Mouse (Mus musculus) embryonic facial prominence, embryonic 13.5 days (tissue): Measurements from ENCODE around the gene Abraxas2. TPM values are rescaled to one million over a fixed set of nuclear protein-coding genes. Genes with fewer than 3 reads are reported as not detected.

Experiments used
- ATAC-seq: fragments of 200-750 bp; cut with Nextera tagmentation; 2 replicates; pipeline ENCODE4 v1.8.0; 2017; ENCODE audit warnings: low read depth; ENCODE audit not compliant: insufficient number of reproducible peaks, insufficient read depth, low FRiP score, low TSS enrichment
- H3K27ac ChIP-seq: fragments of 300-500 bp; sonication (generic); 2 replicates; pipeline ENCODE4 v1.5.1; 2015; ENCODE audit warnings: moderate library complexity, mild to moderate bottlenecking, inconsistent platforms
- H3K27me3 ChIP-seq: fragments of 300-500 bp; sonication (generic); 2 replicates; pipeline ENCODE4 v1.6.1; 2015; ENCODE audit warnings: mild to moderate bottlenecking, inconsistent platforms
- H3K36me3 ChIP-seq: fragments of 300-500 bp; sonication (generic); 2 replicates; pipeline ENCODE4 v1.6.1; 2015; ENCODE audit warnings: mild to moderate bottlenecking, inconsistent platforms
- H3K4me1 ChIP-seq: fragments of 300-500 bp; sonication (generic); 2 replicates; pipeline ENCODE4 v1.6.1; 2015; ENCODE audit warnings: inconsistent platforms
- H3K4me2 ChIP-seq: fragments of 300-500 bp; sonication (generic); 2 replicates; pipeline ENCODE4 v1.6.1; 2015; ENCODE audit warnings: moderate library complexity, mild to moderate bottlenecking, inconsistent platforms
- H3K4me3 ChIP-seq: fragments of 300-500 bp; sonication (generic); 2 replicates; pipeline ENCODE4 v1.5.1; 2015; ENCODE audit warnings: mild to moderate bottlenecking, inconsistent platforms
- H3K9ac ChIP-seq: fragments of 300-500 bp; sonication (generic); 2 replicates; pipeline ENCODE4 v1.6.1; 2015; ENCODE audit warnings: mild to moderate bottlenecking, inconsistent platforms
- H3K9me3 ChIP-seq: fragments of 300-500 bp; sonication (generic); 2 replicates; pipeline ENCODE4 v1.6.1; 2016; ENCODE audit warnings: inconsistent platforms
- whole genome bisulfite sequencing: fragments of 180-500 bp; shearing (Covaris S2); methylation state at CpG from one replicate; pipeline ENCODE4 v1.1.7; 2015; ENCODE audit warnings: mixed read lengths; 5-methylcytosine and 5-hydroxymethylcytosine counted together
- polyA plus RNA-seq: library from polyadenylated mRNA; unstranded; fragments of >200 nt; fragmentation: Nextera tagmentation; extraction: Ambion mirVana; gene quantifications from 2 replicates; pipeline ENCODE4 v1.2.1, GENCODE M21; 2015

The Abraxas2 gene
- polyA plus RNA-seq, result 46.0 and 48.8 TPM in 2 replicates

GRCm38 (mm10) chr7:132859042-132859958 lies at the start of gene Abraxas2:
Gene Abraxas2 (plus strand): TSS chr7:132859225.
- H3K4me2 ChIP-seq, result peak within 1 kb of the TSS; percentile 81
- H3K27me3 ChIP-seq, result no peaks in the 10 kb centered on the region
- peaks cover 13% of the 10 kb centered on the region for H3K4me1 ChIP-seq
- peak; percentile 85; the same call in 1 of the 2 replicates for ATAC-seq
- no peaks in the 10 kb centered on the region for H3K9me3 ChIP-seq
- peak within 1 kb of the TSS; percentile 94 for H3K9ac ChIP-seq
- H3K27ac ChIP-seq, result peak within 1 kb of the TSS; percentile 82
- peak within 1 kb of the TSS; percentile 93 for H3K4me3 ChIP-seq
- H3K36me3 ChIP-seq, result no peaks in the 10 kb centered on the region
- under 1% methylated on average over 53 of the region's 53 CpGs for WGBS

DNA sequence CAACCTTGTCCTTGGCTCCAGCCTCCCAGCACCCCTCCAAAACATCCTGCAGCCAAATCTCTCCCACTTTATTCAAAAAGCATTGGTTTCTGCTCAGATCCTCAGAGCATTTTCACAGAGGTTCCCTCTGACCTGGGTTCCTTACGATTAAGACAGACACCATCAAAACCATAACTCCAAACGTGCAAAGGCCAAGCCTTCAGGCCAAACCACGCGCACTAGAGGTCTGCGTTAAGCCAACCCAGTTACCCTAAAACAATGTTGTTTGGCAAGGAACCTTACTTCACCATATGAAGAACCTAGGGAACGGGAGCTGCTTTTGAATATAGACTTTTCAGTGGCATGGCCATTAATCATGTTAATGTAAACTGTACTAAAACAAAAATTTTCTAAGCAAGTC lies 49.3 kb upstream of the Abraxas2 start:
- 27% methylated on average over 6 of the region's 6 CpGs for WGBS
- H3K9me3 ChIP-seq, result no peaks in the 10 kb centered on the region

DNA sequence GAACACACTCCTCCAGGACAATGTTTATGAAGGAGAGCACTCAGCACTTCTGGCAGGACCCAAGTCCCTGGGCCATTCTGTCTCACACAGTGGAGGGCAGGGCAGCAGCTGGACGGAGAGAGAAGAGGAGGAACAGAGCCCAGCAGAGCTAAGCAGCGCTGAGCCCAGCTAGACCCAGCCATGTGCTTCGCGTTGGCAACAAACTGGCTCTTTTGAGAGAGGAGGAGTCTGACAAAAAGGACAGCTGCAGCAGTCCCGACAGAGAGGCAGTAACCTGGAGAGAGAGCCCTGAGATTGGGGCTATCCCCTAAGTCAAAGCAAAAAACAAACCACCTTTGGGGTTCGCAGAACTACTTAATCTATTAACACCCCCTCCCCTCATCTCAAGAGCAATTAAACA lies 48.7 kb upstream of the Abraxas2 start:
- Histone ChIP-seq H3K4me1 (peaks cover 81% of the 10 kb centered on the region), H3K4me2 (peak overlapping the region; percentile 82), H3K27me3 (no peaks in the 10 kb centered on the region), H3K27ac (peak overlapping the region; percentile 40; the same call in 1 of the 2 replicates), H3K9me3 (no peaks in the 10 kb centered on the region), H3K36me3 (no peaks in the 10 kb centered on the region), H3K4me3 (no peak overlapping the region), H3K9ac (peak overlapping the region; percentile 40; the same call in 1 of the 2 replicates)
- no peak for ATAC-seq
- 15% methylated on average over 6 of the region's 6 CpGs for WGBS

More for the DNA sequence above, 49.3 kb upstream of the Abraxas2 start:
- H3K9ac ChIP-seq, result peak overlapping the region; percentile 44; the same call in 1 of the 2 replicates
- H3K4me1 ChIP-seq, result peaks cover 74% of the 10 kb centered on the region
- ATAC-seq, result no peak
- peak overlapping the region; percentile 92 for H3K27ac ChIP-seq
- no peak overlapping the region for H3K4me3 ChIP-seq
- peak overlapping the region; percentile 82 for H3K4me2 ChIP-seq
- H3K36me3 ChIP-seq, result no peaks in the 10 kb centered on the region
- H3K27me3 ChIP-seq, result no peaks in the 10 kb centered on the region

- no peak overlapping the region for H3K9ac ChIP-seq
- no peaks in the 10 kb centered on the region for H3K36me3 ChIP-seq
- 41% methylated on average over 1 of the region's 1 CpGs for WGBS
- no peaks in the 10 kb centered on the region for H3K9me3 ChIP-seq
- H3K27me3 ChIP-seq, result no peaks in the 10 kb centered on the region
- ATAC-seq, result no peak
- H3K4me2 ChIP-seq, result peak overlapping the region; percentile 82
- peaks cover 80% of the 10 kb centered on the region for H3K4me1 ChIP-seq
- H3K27ac ChIP-seq, result no peak overlapping the region; the same call in 1 of the 2 replicates
- H3K4me3 ChIP-seq, result no peak overlapping the region
Observed at GRCm38 (mm10) chr7:132810879-132811278, 48.1 kb upstream of the Abraxas2 start.

- Histone ChIP-seq H3K4me3 (peak overlapping the region; percentile 69), H3K36me3 (no peaks in the 10 kb centered on the region), H3K4me2 (peak overlapping the region; percentile 82), H3K9ac (peak overlapping the region; percentile 87), H3K9me3 (no peaks in the 10 kb centered on the region), H3K27me3 (no peaks in the 10 kb centered on the region), H3K27ac (peak overlapping the region; percentile 92), H3K4me1 (peaks cover 69% of the 10 kb centered on the region)
- no peak for ATAC-seq
- 6% methylated on average over 23 of the region's 23 CpGs for WGBS
Observed at GRCm38 (mm10) chr7:132811716-132812618, 47.1 kb upstream of the Abraxas2 start.

DNA sequence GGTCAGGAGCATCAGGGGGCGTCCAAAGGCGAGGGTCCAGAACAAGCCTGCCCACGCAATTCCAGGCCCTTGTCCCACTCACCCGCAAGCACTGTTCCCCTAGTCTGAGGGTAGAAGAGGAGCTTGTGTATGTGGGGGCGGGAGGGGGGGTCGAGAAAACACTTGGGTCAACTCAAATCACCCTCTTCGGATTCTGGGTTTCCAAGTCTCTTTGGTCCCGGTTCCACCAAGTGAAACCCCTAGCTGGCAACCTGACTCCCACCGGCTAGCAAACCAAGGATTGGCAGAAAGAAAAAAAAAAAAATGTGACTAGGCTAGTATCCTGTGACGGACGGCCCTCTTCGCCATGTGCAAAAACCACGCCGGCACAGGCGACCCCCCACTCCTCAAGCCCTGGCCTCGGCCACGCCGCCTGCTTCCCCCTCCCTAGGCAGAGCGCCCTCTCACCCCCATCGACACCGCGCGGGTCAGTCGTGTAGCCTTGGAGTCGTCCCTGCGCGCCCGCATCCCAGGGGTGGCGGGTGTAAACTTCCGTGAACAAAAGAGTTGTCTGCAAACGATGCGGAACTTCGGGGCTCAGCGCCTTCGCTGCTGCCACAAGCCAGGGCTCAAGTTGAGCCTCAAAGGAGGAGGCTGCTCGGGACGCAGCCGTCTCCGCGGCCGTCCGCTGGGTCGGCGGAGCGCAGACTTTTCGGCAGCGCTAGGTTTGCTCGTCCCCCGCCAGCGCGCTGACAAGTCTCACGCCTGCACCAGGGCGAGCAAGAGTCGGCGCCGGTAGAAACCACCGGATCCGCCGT lies 46.2 kb upstream of the Abraxas2 start:
- ATAC-seq, result 0 out of 2 replicates have a peak, but pooled peaks have one; percentile 9
- Histone ChIP-seq H3K27ac (peak overlapping the region; percentile 92), H3K9me3 (no peaks in the 10 kb centered on the region), H3K4me1 (peaks cover 61% of the 10 kb centered on the region), H3K4me3 (peak overlapping the region; percentile 69), H3K36me3 (no peaks in the 10 kb centered on the region), H3K27me3 (no peaks in the 10 kb centered on the region), H3K4me2 (peak overlapping the region; percentile 82), H3K9ac (peak overlapping the region; percentile 87)
- WGBS, result under 1% methylated on average over 59 of the region's 59 CpGs

- WGBS, result under 1% methylated on average over 83 of the region's 85 CpGs
- Histone ChIP-seq H3K27me3 (no peaks in the 10 kb centered on the region), H3K9ac (peak within 1 kb of the TSS; percentile 87), H3K4me3 (peak within 1 kb of the TSS; percentile 69), H3K27ac (peak within 1 kb of the TSS; percentile 92), H3K4me1 (peaks cover 54% of the 10 kb centered on the region), H3K9me3 (no peaks in the 10 kb centered on the region), H3K36me3 (no peaks in the 10 kb centered on the region), H3K4me2 (peak within 1 kb of the TSS; percentile 82)
- peak; percentile 66; the same call in 1 of the 2 replicates for ATAC-seq
Observed at GRCm38 (mm10) chr7:132813416-132814088, 45.5 kb upstream of the Abraxas2 start, which contains the start of gene Fam53b. Gene Fam53b (minus strand): TSS chr7:132813886.

- WGBS, result under 1% methylated on average over 7 of the region's 7 CpGs
- peak overlapping the region; percentile 69 for H3K4me3 ChIP-seq
- peaks cover 48% of the 10 kb centered on the region for H3K4me1 ChIP-seq
- H3K27ac ChIP-seq, result peak overlapping the region; percentile 92
- no peaks in the 10 kb centered on the region for H3K36me3 ChIP-seq
- H3K9me3 ChIP-seq, result no peaks in the 10 kb centered on the region
- H3K27me3 ChIP-seq, result no peaks in the 10 kb centered on the region
- no peak for ATAC-seq
- H3K9ac ChIP-seq, result peak overlapping the region; percentile 87
- peak overlapping the region; percentile 82 for H3K4me2 ChIP-seq
Observed at GRCm38 (mm10) chr7:132814089-132814450, 45.0 kb upstream of the Abraxas2 start.

GRCm38 (mm10) chr7:132815081-132815480 lies 43.9 kb upstream of the Abraxas2 start:
- WGBS, result 19% methylated on average over 5 of the region's 5 CpGs
- ATAC-seq, result no peak
- H3K9me3 ChIP-seq, result no peaks in the 10 kb centered on the region
- H3K9ac ChIP-seq, result no peak overlapping the region
- no peaks in the 10 kb centered on the region for H3K27me3 ChIP-seq
- H3K36me3 ChIP-seq, result no peaks in the 10 kb centered on the region
- H3K4me3 ChIP-seq, result no peak overlapping the region
- H3K27ac ChIP-seq, result no peak overlapping the region
- peaks cover 38% of the 10 kb centered on the region for H3K4me1 ChIP-seq
- H3K4me2 ChIP-seq, result no peak overlapping the region

DNA sequence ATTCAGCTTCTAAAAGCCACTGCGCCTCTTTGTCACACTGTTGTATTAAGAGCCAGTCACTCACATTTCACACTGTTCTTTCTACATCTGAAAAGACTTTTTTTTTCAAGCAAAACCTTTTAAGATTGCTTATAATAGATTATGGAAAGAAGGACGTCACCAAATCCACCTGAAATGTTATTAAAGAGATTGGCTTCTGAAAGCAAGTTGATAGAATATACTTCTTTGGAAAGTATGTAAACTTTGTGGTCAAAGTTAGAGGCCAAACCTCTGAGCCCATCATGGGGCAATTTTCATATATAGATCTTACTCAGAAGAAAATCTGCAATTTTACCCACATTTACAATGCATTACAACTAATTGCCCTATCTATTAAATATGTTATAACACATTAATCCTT lies 42.5 kb upstream of the Abraxas2 start:
- no peak for ATAC-seq
- H3K9ac ChIP-seq, result no peak overlapping the region
- 70% methylated on average over 2 of the region's 2 CpGs for WGBS

More for the DNA sequence above, 42.5 kb upstream of the Abraxas2 start:
- no peak overlapping the region for H3K27ac ChIP-seq
- H3K4me3 ChIP-seq, result no peak overlapping the region
- no peaks in the 10 kb centered on the region for H3K9me3 ChIP-seq
- peaks cover 24% of the 10 kb centered on the region for H3K4me1 ChIP-seq
- no peaks in the 10 kb centered on the region for H3K27me3 ChIP-seq
- no peak overlapping the region for H3K4me2 ChIP-seq
- H3K36me3 ChIP-seq, result no peaks in the 10 kb centered on the region
